Mouse (Mus musculus) kidney, embryonic 16.5 days (tissue): ENCODE measurements at regions not wholly inside any gene's neighbourhood (a gene's known extent, or its start where the extent isn't known, plus 50 kb on each side); places are given as distances from the start of the nearest gene placed in this dataset.

Experiments
- ATAC-seq: fragments of 200-750 bp; cut with Nextera tagmentation; 2 replicates; pipeline ENCODE4 v1.8.0; 2017; ENCODE audit warnings: moderate TSS enrichment; ENCODE audit not compliant: low FRiP score, low TSS enrichment
- H3K27ac ChIP-seq: fragments of 300-500 bp; sonication (generic); 2 replicates; pipeline ENCODE4 v1.5.1; 2014; ENCODE audit warnings: low read length
- H3K27me3 ChIP-seq: fragments of 300-500 bp; sonication (generic); 2 replicates; pipeline ENCODE4 v1.6.1; 2014; ENCODE audit warnings: low read length, control low read depth, mixed read lengths; ENCODE audit not compliant: insufficient read depth
- H3K36me3 ChIP-seq: fragments of 300-500 bp; sonication (generic); 2 replicates; pipeline ENCODE4 v1.6.1; 2014; ENCODE audit warnings: low read length, control low read depth, mixed read lengths; ENCODE audit not compliant: insufficient read depth
- H3K4me1 ChIP-seq: fragments of 300-500 bp; sonication (generic); 2 replicates; pipeline ENCODE4 v1.6.1; 2014; ENCODE audit warnings: low read length, control low read depth, mixed read lengths; ENCODE audit not compliant: insufficient read depth
- H3K4me2 ChIP-seq: fragments of 300-500 bp; sonication (generic); replicated peaks from 2 replicates; pipeline ENCODE4 v1.6.1; 2014; ENCODE audit warnings: low read depth, low read length
- H3K4me3 ChIP-seq: fragments of 300-500 bp; sonication (generic); 2 replicates; pipeline ENCODE4 v1.5.1; 2014; ENCODE audit warnings: mild to moderate bottlenecking, low read length
- H3K9ac ChIP-seq: fragments of 300-500 bp; sonication (generic); replicated peaks from 2 replicates; pipeline ENCODE4 v1.6.1; 2014; ENCODE audit warnings: low read length
- H3K9me3 ChIP-seq: fragments of 300-500 bp; sonication (generic); 2 replicates; pipeline ENCODE4 v1.6.1; 2016; ENCODE audit warnings: low read length, control low read depth
- WGBS: fragments of 180-500 bp; shearing (Covaris S2); extraction: QIAGEN DNeasy Blood & Tissue Kit; methylation state at CpG from one replicate; pipeline ENCODE4 v1.1.7; 2014; 5-methylcytosine and 5-hydroxymethylcytosine counted together

DNA sequence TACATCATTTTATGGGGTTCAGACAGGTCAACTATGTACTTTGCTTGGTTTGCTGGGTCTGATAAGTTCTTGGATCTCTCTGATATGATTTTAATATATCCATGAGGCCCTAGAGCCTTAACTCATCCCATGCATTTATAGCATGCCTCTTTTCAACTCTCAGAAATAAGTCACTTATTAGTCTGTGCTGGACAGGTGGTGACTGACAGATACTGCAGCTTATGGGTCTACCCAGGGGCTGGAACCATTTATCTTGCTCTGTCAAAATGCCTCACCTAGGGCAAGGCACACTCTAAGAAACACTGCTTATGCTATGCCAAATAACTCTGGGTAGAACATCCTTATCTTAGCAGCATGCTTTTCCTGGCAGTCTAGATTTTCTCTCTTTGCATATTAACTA, 225.6 kb downstream of the Mbnl1 start:
- H3K4me3 ChIP-seq, result no peak overlapping the region
- no peak overlapping the region for H3K9ac ChIP-seq
- no peaks in the 10 kb centered on the region for H3K27me3 ChIP-seq
- no peaks in the 10 kb centered on the region for H3K4me1 ChIP-seq
- no peaks in the 10 kb centered on the region for H3K9me3 ChIP-seq
- no peak overlapping the region for H3K27ac ChIP-seq
- no peaks in the 10 kb centered on the region for H3K36me3 ChIP-seq
- no peak for ATAC-seq
- no peak overlapping the region for H3K4me2 ChIP-seq

GRCm38 (mm10) chr3:60707139-60707538, 234.5 kb downstream of the Mbnl1 start:
- Histone ChIP-seq H3K27me3 (no peaks in the 10 kb centered on the region), H3K27ac (no peak overlapping the region), H3K4me2 (no peak overlapping the region), H3K9me3 (no peaks in the 10 kb centered on the region), H3K36me3 (no peaks in the 10 kb centered on the region), H3K4me3 (no peak overlapping the region), H3K9ac (no peak overlapping the region), H3K4me1 (no peaks in the 10 kb centered on the region)
- ATAC-seq, result no peak
- WGBS, result 85% methylated on average over 4 of the region's 4 CpGs

DNA sequence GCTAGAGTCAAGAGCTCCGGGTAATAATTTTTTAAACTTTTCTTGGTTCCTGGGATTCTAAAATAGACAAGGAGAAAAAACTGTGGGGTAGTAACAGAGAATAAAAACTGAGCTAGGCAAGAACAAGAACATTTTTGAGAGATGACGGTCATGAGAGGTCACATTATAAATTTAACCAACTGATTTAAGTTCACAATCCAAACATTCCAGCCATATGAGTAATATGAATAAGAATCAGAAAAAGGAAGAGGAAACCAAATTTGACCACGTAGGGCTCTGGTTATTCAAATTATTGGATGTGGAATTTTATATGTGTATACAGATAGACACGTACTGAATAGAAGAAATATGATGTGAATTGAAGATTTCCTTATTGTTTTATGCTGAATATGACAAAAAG, 240.3 kb downstream of the Mbnl1 start:
- no peak overlapping the region for H3K9ac ChIP-seq
- H3K36me3 ChIP-seq, result no peaks in the 10 kb centered on the region
- ATAC-seq, result no peak
- no peaks in the 10 kb centered on the region for H3K4me1 ChIP-seq
- 78% methylated on average over 4 of the region's 4 CpGs for WGBS
- no peaks in the 10 kb centered on the region for H3K27me3 ChIP-seq
- H3K4me3 ChIP-seq, result no peak overlapping the region
- H3K4me2 ChIP-seq, result no peak overlapping the region
- no peak overlapping the region for H3K27ac ChIP-seq
- H3K9me3 ChIP-seq, result no peaks in the 10 kb centered on the region

DNA sequence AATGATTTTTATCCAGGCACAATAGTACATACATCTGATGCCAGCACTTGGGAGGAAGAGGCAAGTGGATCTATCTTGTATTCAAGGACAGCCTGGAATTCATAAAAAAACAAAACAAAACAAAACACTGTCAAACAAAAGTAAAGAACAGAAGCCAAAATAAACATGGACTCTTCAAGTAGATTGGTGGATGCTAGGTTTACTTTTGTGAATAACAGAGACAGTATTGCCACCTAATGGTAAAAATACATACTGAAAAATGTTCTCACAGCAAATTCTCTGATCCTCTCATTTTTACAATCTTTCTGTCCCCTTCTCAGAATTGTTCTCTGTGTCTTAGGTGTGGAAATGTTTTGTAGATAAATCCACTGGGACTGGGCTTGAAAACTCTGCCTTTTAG, 247.7 kb downstream of the Mbnl1 start:
- Histone ChIP-seq H3K4me1 (no peaks in the 10 kb centered on the region), H3K9me3 (no peaks in the 10 kb centered on the region), H3K4me2 (no peak overlapping the region), H3K9ac (no peak overlapping the region), H3K27me3 (no peaks in the 10 kb centered on the region), H3K36me3 (no peaks in the 10 kb centered on the region), H3K27ac (no peak overlapping the region), H3K4me3 (no peak overlapping the region)
- ATAC-seq, result no peak

DNA sequence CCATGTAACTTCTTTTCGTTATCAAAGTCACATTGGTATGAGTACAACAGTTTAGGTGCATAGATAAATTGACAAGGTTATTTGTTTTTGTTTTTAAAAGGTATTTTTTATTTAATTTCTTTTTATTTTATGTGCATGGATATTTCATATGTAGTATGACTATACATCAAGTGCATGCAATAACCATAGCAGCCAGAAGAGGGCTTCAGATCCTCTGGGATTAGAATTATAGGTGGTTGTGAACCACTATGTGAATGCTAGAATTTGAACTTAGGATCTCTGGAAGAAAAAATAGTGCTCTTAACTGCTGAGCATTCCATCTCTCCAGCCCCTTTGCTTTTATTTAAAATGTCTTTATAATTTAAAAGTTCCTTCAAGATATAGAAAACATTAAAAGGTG, 258.7 kb downstream of the Mbnl1 start:
- no peaks in the 10 kb centered on the region for H3K4me1 ChIP-seq
- no peak overlapping the region for H3K9ac ChIP-seq
- ATAC-seq, result no peak
- no peak overlapping the region for H3K4me2 ChIP-seq
- H3K36me3 ChIP-seq, result no peaks in the 10 kb centered on the region
- H3K27ac ChIP-seq, result no peak overlapping the region
- no peaks in the 10 kb centered on the region for H3K9me3 ChIP-seq
- H3K4me3 ChIP-seq, result no peak overlapping the region
- 92% methylated on average over 1 of the region's 1 CpGs for WGBS
- H3K27me3 ChIP-seq, result no peaks in the 10 kb centered on the region

GRCm38 (mm10) chr3:60740543-60741294, 261.9 kb upstream of the P2ry1 start:
- H3K9me3 ChIP-seq, result no peaks in the 10 kb centered on the region
- H3K4me1 ChIP-seq, result no peaks in the 10 kb centered on the region
- H3K9ac ChIP-seq, result no peak overlapping the region
- H3K27ac ChIP-seq, result no peak overlapping the region
- no peak overlapping the region for H3K4me2 ChIP-seq
- no peaks in the 10 kb centered on the region for H3K27me3 ChIP-seq
- H3K36me3 ChIP-seq, result no peaks in the 10 kb centered on the region
- ATAC-seq, result no peak
- no peak overlapping the region for H3K4me3 ChIP-seq

DNA sequence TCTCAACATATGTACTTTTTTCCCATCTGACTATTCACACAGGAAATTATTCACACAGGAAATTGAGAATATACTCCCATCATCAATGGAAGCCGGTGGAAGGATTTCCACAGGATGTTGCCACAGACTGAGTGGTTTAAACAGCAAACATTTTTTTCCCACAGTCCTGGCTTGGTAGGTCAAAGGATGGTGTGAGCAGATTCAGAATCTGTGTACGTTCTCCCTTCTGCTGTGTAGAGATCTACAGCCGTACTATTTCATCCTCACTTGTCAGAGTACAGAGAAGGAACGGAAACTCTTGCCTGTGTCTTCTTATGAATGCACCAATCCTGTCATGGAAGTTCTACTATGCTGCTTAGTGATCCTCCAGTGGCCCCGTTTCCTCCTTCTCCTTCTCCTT, 261.2 kb upstream of the P2ry1 start:
- Histone ChIP-seq H3K27me3 (no peaks in the 10 kb centered on the region), H3K9ac (no peak overlapping the region), H3K27ac (no peak overlapping the region), H3K4me3 (no peak overlapping the region), H3K36me3 (no peaks in the 10 kb centered on the region), H3K9me3 (no peaks in the 10 kb centered on the region), H3K4me2 (no peak overlapping the region), H3K4me1 (no peaks in the 10 kb centered on the region)
- ATAC-seq, result no peak
- 73% methylated on average over 5 of the region's 5 CpGs for WGBS

- no peak overlapping the region for H3K4me3 ChIP-seq
- H3K36me3 ChIP-seq, result no peaks in the 10 kb centered on the region
- H3K4me2 ChIP-seq, result no peak overlapping the region
- no peaks in the 10 kb centered on the region for H3K9me3 ChIP-seq
- H3K27me3 ChIP-seq, result no peaks in the 10 kb centered on the region
- WGBS, result 80% methylated on average over 2 of the region's 2 CpGs
- H3K9ac ChIP-seq, result no peak overlapping the region
- H3K27ac ChIP-seq, result no peak overlapping the region
- H3K4me1 ChIP-seq, result no peaks in the 10 kb centered on the region
- no peak for ATAC-seq
Measured at GRCm38 (mm10) chr3:60742232-60742631, 260.4 kb upstream of the P2ry1 start.

GRCm38 (mm10) chr3:60745075-60745474, 257.5 kb upstream of the P2ry1 start:
- ATAC-seq, result no peak
- no peak overlapping the region for H3K4me2 ChIP-seq
- no peaks in the 10 kb centered on the region for H3K4me1 ChIP-seq
- H3K36me3 ChIP-seq, result no peaks in the 10 kb centered on the region
- no peak overlapping the region for H3K27ac ChIP-seq
- no peak overlapping the region for H3K4me3 ChIP-seq
- 88% methylated on average over 1 of the region's 1 CpGs for WGBS
- H3K9me3 ChIP-seq, result no peaks in the 10 kb centered on the region
- no peaks in the 10 kb centered on the region for H3K27me3 ChIP-seq
- no peak overlapping the region for H3K9ac ChIP-seq

GRCm38 (mm10) chr3:60758568-60758967, 244.0 kb upstream of the P2ry1 start:
- H3K9ac ChIP-seq, result no peak overlapping the region
- H3K27me3 ChIP-seq, result no peaks in the 10 kb centered on the region
- H3K4me1 ChIP-seq, result no peaks in the 10 kb centered on the region
- no peak overlapping the region for H3K4me2 ChIP-seq
- no peaks in the 10 kb centered on the region for H3K9me3 ChIP-seq
- peak; percentile 67; the same call in 1 of the 2 replicates for ATAC-seq
- H3K36me3 ChIP-seq, result no peaks in the 10 kb centered on the region
- H3K27ac ChIP-seq, result no peak overlapping the region
- H3K4me3 ChIP-seq, result no peak overlapping the region
- 65% methylated on average over 2 of the region's 2 CpGs for WGBS
